Mouse (Mus musculus) midbrain, postnatal 0 days (tissue): ENCODE measurements at regions not wholly inside any gene's neighbourhood (a gene's known extent, or its start where the extent isn't known, plus 50 kb on each side); places are given as distances from the start of the nearest gene placed in this dataset.

Experiments used
- ATAC-seq: fragments of 200-750 bp; cut with Nextera tagmentation; 2 replicates; pipeline ENCODE4 v1.8.0; 2017; ENCODE audit warnings: moderate number of reproducible peaks, mild to moderate bottlenecking, moderate TSS enrichment, moderate library complexity; ENCODE audit not compliant: low FRiP score
- DNase-seq: peaks from one replicate; pipeline ENCODE4 v3.0.0-alpha.2; 2015; ENCODE audit warnings: low spot score
- H3K27ac ChIP-seq: fragments of 300-500 bp; sonication (generic); 2 replicates; pipeline ENCODE4 v1.5.1; 2014; ENCODE audit warnings: low read depth, mild to moderate bottlenecking, low read length, mixed read lengths
- H3K27me3 ChIP-seq: fragments of 300-500 bp; sonication (generic); 2 replicates; pipeline ENCODE4 v1.6.1; 2014; ENCODE audit warnings: low read length, control low read depth, mixed read lengths; ENCODE audit not compliant: insufficient read depth
- H3K36me3 ChIP-seq: fragments of 300-500 bp; sonication (generic); 2 replicates; pipeline ENCODE4 v1.6.1; 2014; ENCODE audit warnings: low read length, control low read depth, mixed read lengths; ENCODE audit not compliant: insufficient read depth
- H3K4me1 ChIP-seq: fragments of 300-500 bp; sonication (generic); 2 replicates; pipeline ENCODE4 v1.6.1; 2014; ENCODE audit warnings: mild to moderate bottlenecking, control low read depth, antibody characterized with exemption, low read length, mixed read lengths; ENCODE audit not compliant: insufficient read depth
- H3K4me2 ChIP-seq: fragments of 300-500 bp; sonication (generic); 2 replicates; pipeline ENCODE4 v1.6.1; 2014; ENCODE audit warnings: low read depth, mild to moderate bottlenecking, low read length, mixed read lengths; ENCODE audit not compliant: poor library complexity, severe bottlenecking
- H3K4me3 ChIP-seq: fragments of 300-500 bp; sonication (generic); 2 replicates; pipeline ENCODE4 v1.5.1; 2014; ENCODE audit warnings: low read depth, mild to moderate bottlenecking, low read length, moderate library complexity
- H3K9ac ChIP-seq: fragments of 300-500 bp; sonication (generic); replicated peaks from 2 replicates; pipeline ENCODE4 v1.6.1; 2014; ENCODE audit warnings: mild to moderate bottlenecking, low read length, moderate library complexity, mixed read lengths; ENCODE audit not compliant: poor library complexity, severe bottlenecking
- H3K9me3 ChIP-seq: fragments of 300-500 bp; sonication (generic); 2 replicates; pipeline ENCODE4 v1.6.1; 2016; ENCODE audit warnings: low read length, control low read depth
- CTCF ChIP-seq: IDR thresholded peaks from 2 replicates; pipeline ENCODE4 v1.5.1; 2016; ENCODE audit warnings: antibody characterized with exemption, mild to moderate bottlenecking
- WGBS: fragments of 180-500 bp; shearing (Covaris S2); extraction: QIAGEN DNeasy Blood & Tissue Kit; methylation state at CpG from one replicate; pipeline ENCODE4 v1.1.7; 2014; 5-methylcytosine and 5-hydroxymethylcytosine counted together

DNA sequence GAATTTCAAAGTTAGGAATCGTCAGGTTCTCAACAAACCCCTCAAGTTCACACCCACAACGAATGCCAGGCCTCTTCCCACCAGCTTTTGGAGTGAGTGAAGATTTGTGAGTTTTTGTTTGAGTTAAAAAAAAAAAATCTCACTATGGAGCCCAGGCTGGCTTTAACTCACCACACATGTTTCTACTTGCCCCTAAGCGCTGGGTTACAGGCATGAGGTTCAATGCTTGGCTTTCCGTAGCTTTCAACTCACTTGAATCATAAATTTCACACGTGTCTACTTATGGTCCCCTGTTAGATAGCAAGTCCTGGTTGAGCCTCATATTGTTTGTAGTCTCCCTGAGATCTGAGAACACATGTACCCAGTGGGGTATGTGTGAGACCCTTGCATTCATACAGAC, 122.8 kb upstream of the Efna5 start:
- Histone ChIP-seq H3K4me2 (no peak overlapping the region), H3K27me3 (no peaks in the 10 kb centered on the region), H3K36me3 (no peaks in the 10 kb centered on the region), H3K4me1 (no peaks in the 10 kb centered on the region), H3K9me3 (no peaks in the 10 kb centered on the region), H3K27ac (no peak overlapping the region), H3K9ac (no peak overlapping the region), H3K4me3 (no peak overlapping the region)
- no peak for ATAC-seq
- no peak for DNase-seq
- no peak for TF ChIP-seq CTCF
- 90% methylated on average over 5 of the region's 5 CpGs for WGBS

DNA sequence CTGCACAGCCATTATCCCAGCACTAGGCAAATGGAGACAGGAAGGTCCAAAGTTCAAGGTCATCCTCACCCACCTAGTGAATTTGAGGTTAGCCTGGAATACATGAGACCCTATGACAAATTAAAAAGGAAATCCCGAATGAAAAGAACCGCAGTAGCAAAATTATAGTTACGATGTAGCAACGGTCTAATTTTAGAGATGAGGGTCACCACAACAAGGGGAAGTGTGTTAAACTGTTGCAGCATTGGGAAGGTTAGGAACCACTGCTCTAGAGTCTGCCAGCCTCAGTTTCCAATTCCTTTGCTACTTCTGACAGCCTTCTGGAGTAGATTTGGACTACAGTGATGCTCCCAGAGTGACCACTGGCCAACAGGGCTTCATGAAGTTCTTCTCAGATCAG, 121.6 kb upstream of the Efna5 start:
- TF ChIP-seq CTCF, result no peak
- Histone ChIP-seq H3K27ac (no peak overlapping the region), H3K4me2 (no peak overlapping the region), H3K27me3 (no peaks in the 10 kb centered on the region), H3K4me1 (no peaks in the 10 kb centered on the region), H3K9ac (no peak overlapping the region), H3K9me3 (no peaks in the 10 kb centered on the region), H3K36me3 (no peaks in the 10 kb centered on the region), H3K4me3 (no peak overlapping the region)
- ATAC-seq (no peak), DNase-seq (no peak)
- WGBS, result 95% methylated on average over 4 of the region's 4 CpGs

DNA sequence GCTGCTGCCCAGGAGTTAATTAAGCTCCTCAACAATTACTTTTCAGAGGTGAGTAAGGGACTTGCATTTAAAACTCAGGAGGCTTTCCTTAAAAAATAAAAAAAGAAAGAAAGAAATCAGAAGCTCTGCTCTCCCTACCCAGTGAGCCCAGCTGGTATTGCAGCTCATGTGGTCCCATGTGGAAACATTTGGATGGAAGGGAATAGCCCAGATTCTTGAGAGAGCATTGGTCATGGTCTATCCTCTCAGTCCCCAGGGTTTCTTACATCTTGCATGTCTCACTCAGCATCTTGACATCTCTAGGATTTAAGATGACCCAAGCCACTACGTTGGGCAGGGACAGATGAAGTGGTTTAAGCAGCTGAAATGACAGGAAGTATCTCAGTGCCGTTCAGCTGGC, 120.8 kb upstream of the Efna5 start:
- DNase-seq (no peak), ATAC-seq (no peak)
- Histone ChIP-seq H3K36me3 (no peaks in the 10 kb centered on the region), H3K4me1 (no peaks in the 10 kb centered on the region), H3K27ac (no peak overlapping the region), H3K9ac (no peak overlapping the region), H3K4me2 (no peak overlapping the region), H3K27me3 (no peaks in the 10 kb centered on the region), H3K4me3 (no peak overlapping the region), H3K9me3 (no peaks in the 10 kb centered on the region)
- 35% methylated on average over 2 of the region's 2 CpGs for WGBS
- no peak for TF ChIP-seq CTCF

DNA sequence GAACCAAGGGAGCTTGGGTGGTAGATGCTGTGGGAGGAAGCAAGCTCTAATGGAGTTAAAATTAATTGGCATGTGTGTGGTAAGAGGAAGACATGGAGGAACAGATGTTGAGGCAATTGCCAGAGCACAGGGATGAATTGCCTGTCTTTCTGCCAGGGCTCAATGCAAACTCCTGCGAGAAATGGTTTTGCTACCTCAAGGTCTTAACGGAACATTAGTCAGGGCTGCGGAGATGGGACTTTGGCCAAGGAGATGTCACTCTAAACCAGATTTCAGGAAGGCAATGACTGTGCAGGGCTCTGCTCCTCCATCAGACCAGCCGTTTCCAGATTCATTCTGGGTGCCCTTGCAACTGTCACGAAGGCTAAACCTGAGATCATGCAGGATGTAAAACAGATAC, 116.6 kb upstream of the Efna5 start:
- Histone ChIP-seq H3K4me1 (no peaks in the 10 kb centered on the region), H3K4me3 (no peak overlapping the region), H3K27ac (no peak overlapping the region), H3K9ac (no peak overlapping the region), H3K36me3 (no peaks in the 10 kb centered on the region), H3K9me3 (no peaks in the 10 kb centered on the region), H3K27me3 (no peaks in the 10 kb centered on the region), H3K4me2 (no peak overlapping the region)
- WGBS, result 84% methylated on average over 5 of the region's 5 CpGs
- peak; percentile 80 for DNase-seq
- TF ChIP-seq CTCF, result no peak
- no peak for ATAC-seq

GRCm38 (mm10) chr17:62995316-62995715, 114.2 kb upstream of the Efna5 start:
- WGBS, result 82% methylated on average over 3 of the region's 3 CpGs
- H3K4me2 ChIP-seq, result no peak overlapping the region
- TF ChIP-seq CTCF, result no peak
- no peaks in the 10 kb centered on the region for H3K36me3 ChIP-seq
- no peaks in the 10 kb centered on the region for H3K9me3 ChIP-seq
- ATAC-seq, result no peak
- DNase-seq, result no peak
- H3K27ac ChIP-seq, result no peak overlapping the region
- H3K9ac ChIP-seq, result no peak overlapping the region
- no peaks in the 10 kb centered on the region for H3K27me3 ChIP-seq
- no peaks in the 10 kb centered on the region for H3K4me1 ChIP-seq
- H3K4me3 ChIP-seq, result no peak overlapping the region

DNA sequence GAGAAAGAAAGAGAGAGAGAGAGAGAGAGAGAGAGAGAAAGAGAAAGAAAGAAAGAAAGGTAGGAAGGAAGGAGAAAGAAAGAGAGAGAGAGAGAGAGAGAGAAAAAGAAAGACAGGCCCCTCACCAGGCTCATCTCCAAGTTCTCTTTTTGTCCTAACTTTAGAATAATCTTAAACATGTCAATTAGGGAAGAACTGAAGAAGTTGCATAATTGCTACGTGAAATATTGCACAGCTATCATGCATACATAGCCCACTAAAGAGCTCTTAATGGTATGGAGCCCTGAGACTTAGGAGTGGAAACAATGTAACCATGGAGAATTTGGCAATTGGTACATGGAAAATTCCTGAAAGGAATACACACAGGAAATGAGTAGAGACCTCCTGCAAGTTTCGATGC, 111.9 kb upstream of the Efna5 start:
- Histone ChIP-seq H3K36me3 (no peaks in the 10 kb centered on the region), H3K4me1 (no peaks in the 10 kb centered on the region), H3K27me3 (no peaks in the 10 kb centered on the region), H3K4me2 (no peak overlapping the region), H3K9me3 (no peaks in the 10 kb centered on the region), H3K9ac (no peak overlapping the region), H3K4me3 (no peak overlapping the region), H3K27ac (no peak overlapping the region)
- DNase-seq (no peak), ATAC-seq (no peak)
- 84% methylated on average over 2 of the region's 2 CpGs for WGBS
- no peak for TF ChIP-seq CTCF

- no peak for ATAC-seq
- no peaks in the 10 kb centered on the region for H3K9me3 ChIP-seq
- WGBS, result 85% methylated on average over 6 of the region's 6 CpGs
These were observed 105.2 kb upstream of the Efna5 start for GRCm38 (mm10) chr17:62986304-62986703.

More at GRCm38 (mm10) chr17:62986304-62986703, 105.2 kb upstream of the Efna5 start:
- Histone ChIP-seq H3K27ac (no peak overlapping the region), H3K4me3 (no peak overlapping the region), H3K9ac (no peak overlapping the region), H3K27me3 (no peaks in the 10 kb centered on the region), H3K36me3 (no peaks in the 10 kb centered on the region), H3K4me2 (no peak overlapping the region), H3K4me1 (no peaks in the 10 kb centered on the region)
- TF ChIP-seq CTCF, result no peak
- DNase-seq, result no peak
